10 mouse cellular contexts compared by ENCODE assay signal in the genomic region with DNA sequence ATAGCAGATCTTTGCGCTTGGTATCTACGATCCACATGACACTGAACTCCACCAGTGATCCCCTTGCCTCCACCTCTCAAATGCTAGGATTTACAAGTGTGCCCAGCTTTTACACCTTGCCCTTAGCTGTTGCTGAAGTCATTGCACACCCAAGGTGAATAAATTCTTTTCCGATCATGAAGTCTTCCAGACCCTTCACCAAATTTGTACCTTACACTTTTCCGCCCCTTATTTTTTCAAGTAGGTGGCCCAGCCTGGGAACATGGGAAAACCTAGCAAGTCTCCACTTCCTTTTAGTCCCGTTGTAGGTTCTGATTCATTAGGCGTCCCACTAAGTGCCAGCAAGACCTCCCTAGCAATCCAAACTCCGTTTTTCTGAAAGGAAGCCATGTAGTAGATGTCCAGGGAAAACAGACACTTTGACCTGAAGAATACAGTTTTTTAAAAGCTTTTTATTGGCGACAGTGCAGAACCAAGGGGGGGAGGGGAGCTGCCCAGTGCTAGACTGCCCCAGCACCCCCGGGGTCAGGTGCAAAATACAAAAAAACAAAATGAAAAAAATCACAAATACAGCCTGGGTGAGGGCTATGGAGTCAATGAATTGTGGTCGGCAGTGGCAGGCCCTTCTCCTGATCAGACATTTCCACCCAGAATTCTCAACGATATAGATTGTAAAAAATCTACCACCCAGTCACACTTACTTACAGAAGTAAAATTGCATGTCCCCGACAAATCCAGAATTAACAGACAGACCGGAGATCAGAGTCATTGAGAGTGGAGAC. TPM values are rescaled to one million over a fixed set of nuclear protein-coding genes. Genes with fewer than 3 reads are reported as not detected.
A peak's percentile ranks its signal among the peaks of the same experiment; 100 is the strongest.
DNase-seq lines count a peak whose midpoint lies in the region; ATAC-seq lines count a peak whose summit lies in the region.
"Had no signal": no experiment of that assay in that cellular context is flagged by ENCODE, and none has a peak within 500 bp of the region (broad histone marks: within the 10 kb centered on the region; RNA-seq: fewer than 3 reads in every experiment).

No protein-coding gene starts in this region.

- 0 out of 2 replicates have a peak overlapping the region, but pooled peaks have one; percentile 55 for H3K4me3 ChIP-seq in heart, embryonic 15.5 days
- H3K4me3 ChIP-seq in embryonic facial prominence, embryonic 12.5 days = peak overlapping the region; percentile 23; the same call in 1 of the 2 replicates
- peak overlapping the region; percentile 39; the same call in 1 of the 2 replicates for H3K4me3 ChIP-seq in hindbrain, embryonic 12.5 days
- peak overlapping the region; percentile 50 for H3K4me3 ChIP-seq in midbrain, embryonic 15.5 days

- peaks cover 31% of the 10 kb centered on the region for H3K4me1 ChIP-seq in heart, embryonic 15.5 days (replicated peaks)
- peaks cover 15% of the 10 kb centered on the region for H3K4me1 ChIP-seq in embryonic facial prominence, embryonic 12.5 days
- H3K4me1 ChIP-seq in hindbrain, embryonic 12.5 days = peaks cover 29% of the 10 kb centered on the region
- peaks cover 38% of the 10 kb centered on the region for H3K4me1 ChIP-seq in midbrain, embryonic 15.5 days

- no peak for ATAC-seq in heart, embryonic 15.5 days (replicated peaks; ENCODE audit: insufficient number of reproducible peaks, insufficient read depth, low FRiP score, low read depth)
- no peak for ATAC-seq in embryonic facial prominence, embryonic 12.5 days (ENCODE audit: insufficient number of reproducible peaks, insufficient read depth, low FRiP score, low TSS enrichment)
- ATAC-seq in hindbrain, embryonic 12.5 days (ENCODE audit: low FRiP score) = no peak
- ATAC-seq in midbrain, embryonic 15.5 days (replicated peaks) = no peak

- peaks cover 56% of the 10 kb centered on the region for H3K27me3 ChIP-seq in heart, embryonic 15.5 days
- peaks cover 60% of the 10 kb centered on the region for H3K27me3 ChIP-seq in embryonic facial prominence, embryonic 12.5 days
- peaks cover 61% of the 10 kb centered on the region for H3K27me3 ChIP-seq in hindbrain, embryonic 12.5 days
- peaks cover 51% of the 10 kb centered on the region for H3K27me3 ChIP-seq in midbrain, embryonic 15.5 days (replicated peaks)

- no peak overlapping the region for H3K27ac ChIP-seq in heart, embryonic 15.5 days
- H3K27ac ChIP-seq in embryonic facial prominence, embryonic 12.5 days = no peak overlapping the region
- no peak overlapping the region for H3K27ac ChIP-seq in hindbrain, embryonic 12.5 days
- no peak overlapping the region for H3K27ac ChIP-seq in midbrain, embryonic 15.5 days
- H3K27ac ChIP-seq: stomach, embryonic 15.5 days had no signal

- H3K9ac ChIP-seq in heart, embryonic 15.5 days = peak overlapping the region; percentile 1; the same call in 1 of the 2 replicates
- 0 out of 2 replicates have a peak overlapping the region, but pooled peaks have one; percentile 19 for H3K9ac ChIP-seq in embryonic facial prominence, embryonic 12.5 days
- H3K9ac ChIP-seq in hindbrain, embryonic 12.5 days = peak overlapping the region; percentile 43; the same call in 1 of the 2 replicates
- H3K9ac ChIP-seq in midbrain, embryonic 15.5 days = peak overlapping the region; percentile 39
- H3K9ac ChIP-seq: stomach, embryonic 15.5 days had no signal

- no peaks in the 10 kb centered on the region for H3K36me3 ChIP-seq in heart, embryonic 15.5 days
- H3K36me3 ChIP-seq in embryonic facial prominence, embryonic 12.5 days = no peaks in the 10 kb centered on the region
- H3K36me3 ChIP-seq in hindbrain, embryonic 12.5 days = no peaks in the 10 kb centered on the region
- H3K36me3 ChIP-seq in midbrain, embryonic 15.5 days (replicated peaks) = no peaks in the 10 kb centered on the region
- H3K36me3 ChIP-seq: stomach, embryonic 15.5 days had no signal

- H3K4me2 ChIP-seq in heart, embryonic 15.5 days = peak overlapping the region; percentile 53
- H3K4me2 ChIP-seq in embryonic facial prominence, embryonic 12.5 days (replicated peaks) = 0 out of 2 replicates have a peak overlapping the region, but pooled peaks have one; percentile 43
- peak overlapping the region; percentile 50 for H3K4me2 ChIP-seq in hindbrain, embryonic 12.5 days (replicated peaks)
- peak overlapping the region; percentile 78 for H3K4me2 ChIP-seq in midbrain, embryonic 15.5 days

- DNase-seq in heart, adult 9 months (ENCODE audit: low spot score in 2 of 2) = no peak
- DNase-seq in right cerebral cortex, postnatal 4 days = no peak
- DNase-seq in lung, adult 18-20 months = no peak
- no peak for DNase-seq in ovary, adult 18-20 months (ENCODE audit: low spot score)
- DNase-seq: kidney, postnatal 25 days had no signal

- H3K9me3 ChIP-seq in heart, embryonic 15.5 days (replicated peaks) = no peaks in the 10 kb centered on the region
- H3K9me3 ChIP-seq in embryonic facial prominence, embryonic 12.5 days = no peaks in the 10 kb centered on the region
- no peaks in the 10 kb centered on the region for H3K9me3 ChIP-seq in hindbrain, embryonic 12.5 days (replicated peaks)
- no peaks in the 10 kb centered on the region for H3K9me3 ChIP-seq in midbrain, embryonic 15.5 days
- H3K9me3 ChIP-seq: stomach, embryonic 15.5 days had no signal

- WGBS in heart, embryonic 15.5 days = 50% methylated on average over 13 of the region's 13 CpGs
- 49% methylated on average over 13 of the region's 13 CpGs for WGBS in embryonic facial prominence, embryonic 12.5 days
- WGBS in hindbrain, embryonic 12.5 days = 53% methylated on average over 13 of the region's 13 CpGs
- 47% methylated on average over 13 of the region's 13 CpGs for WGBS in midbrain, embryonic 15.5 days

RNA-seq across cellular contexts. Expression of gene Fosb, which starts 7.4 kb away (rescaled TPM):
- 0.20 and 0.47 TPM in 2 replicates for polyA plus RNA-seq in heart, embryonic 15.5 days (2015; fragmentation: Nextera tagmentation; extraction: Ambion mirVana)
- 0.05 TPM in 1 of 2 replicates, not detected in the other for polyA plus RNA-seq in embryonic facial prominence, embryonic 12.5 days (2016; fragmentation: Nextera tagmentation; extraction: Ambion mirVana)
- 0.10 TPM in 1 of 2 replicates, not detected in the other for polyA plus RNA-seq in hindbrain, embryonic 12.5 days (2016; fragmentation: Nextera tagmentation; extraction: Ambion mirVana)
- polyA plus RNA-seq in midbrain, embryonic 15.5 days (2015; fragmentation: Nextera tagmentation; extraction: Ambion mirVana) = 0.08 TPM in 1 of 2 replicates, not detected in the other

RNA-seq across cellular contexts. Expression of gene Rtn2, which starts 20.0 kb away (rescaled TPM):
- 27.2 TPM in 2 replicates for polyA plus RNA-seq in heart, embryonic 15.5 days (2015; fragmentation: Nextera tagmentation; extraction: Ambion mirVana)
- polyA plus RNA-seq in embryonic facial prominence, embryonic 12.5 days (2016; fragmentation: Nextera tagmentation; extraction: Ambion mirVana) = 17.9 and 21.4 TPM in 2 replicates
- polyA plus RNA-seq in hindbrain, embryonic 12.5 days (2016; fragmentation: Nextera tagmentation; extraction: Ambion mirVana) = 67.8 and 68.0 TPM in 2 replicates
- 112 and 121 TPM in 2 replicates for polyA plus RNA-seq in midbrain, embryonic 15.5 days (2015; fragmentation: Nextera tagmentation; extraction: Ambion mirVana)

RNA-seq across cellular contexts. Expression of gene Ppm1n, which starts 22.6 kb away (rescaled TPM):
- 0.11 and 0.16 TPM in 2 replicates for polyA plus RNA-seq in heart, embryonic 15.5 days (2015; fragmentation: Nextera tagmentation; extraction: Ambion mirVana)
- 0.18 TPM in 1 of 2 replicates, not detected in the other for polyA plus RNA-seq in embryonic facial prominence, embryonic 12.5 days (2016; fragmentation: Nextera tagmentation; extraction: Ambion mirVana)
- 0.17 TPM in 1 of 2 replicates, not detected in the other for polyA plus RNA-seq in hindbrain, embryonic 12.5 days (2016; fragmentation: Nextera tagmentation; extraction: Ambion mirVana)
- polyA plus RNA-seq in midbrain, embryonic 15.5 days (2015; fragmentation: Nextera tagmentation; extraction: Ambion mirVana) = 1.1 and 1.7 TPM in 2 replicates

RNA-seq across cellular contexts. Expression of gene Vasp, which starts 30.8 kb away (rescaled TPM):
- 81.2 and 81.6 TPM in 2 replicates for polyA plus RNA-seq in heart, embryonic 15.5 days (2015; fragmentation: Nextera tagmentation; extraction: Ambion mirVana)
- 68.2 and 69.3 TPM in 2 replicates for polyA plus RNA-seq in embryonic facial prominence, embryonic 12.5 days (2016; fragmentation: Nextera tagmentation; extraction: Ambion mirVana)
- 52.7 and 60.3 TPM in 2 replicates for polyA plus RNA-seq in hindbrain, embryonic 12.5 days (2016; fragmentation: Nextera tagmentation; extraction: Ambion mirVana)
- 35.9 and 37.4 TPM in 2 replicates for polyA plus RNA-seq in midbrain, embryonic 15.5 days (2015; fragmentation: Nextera tagmentation; extraction: Ambion mirVana)

RNA-seq across cellular contexts. Expression of gene Ercc1, which starts 42.1 kb away (rescaled TPM):
- polyA plus RNA-seq in heart, embryonic 15.5 days (2015; fragmentation: Nextera tagmentation; extraction: Ambion mirVana) = 59.8 and 60.3 TPM in 2 replicates
- polyA plus RNA-seq in embryonic facial prominence, embryonic 12.5 days (2016; fragmentation: Nextera tagmentation; extraction: Ambion mirVana) = 92.3 and 94.5 TPM in 2 replicates
- 95.6 and 96.8 TPM in 2 replicates for polyA plus RNA-seq in hindbrain, embryonic 12.5 days (2016; fragmentation: Nextera tagmentation; extraction: Ambion mirVana)
- polyA plus RNA-seq in midbrain, embryonic 15.5 days (2015; fragmentation: Nextera tagmentation; extraction: Ambion mirVana) = 80.2 and 83.3 TPM in 2 replicates
